Mouse (Mus musculus): ENCODE results near the gene Olfr586. TPM values are rescaled to one million over a fixed set of nuclear protein-coding genes. Genes with fewer than 3 reads are reported as not detected.

The Olfr586 gene
- not detected in 2 replicates for polyA plus RNA-seq (2015; fragmentation: Nextera tagmentation; extraction: Ambion mirVana)

GRCm38 (mm10) chr7:103125538-103125937 lies at the start of gene Olfr586:
Gene Olfr586 (minus strand): TSS chr7:103125638.

GRCm38 (mm10) chr7:103156256-103156655 lies 30.8 kb upstream of the Olfr586 start, which contains the start of gene Olfr589:
Gene Olfr589 (minus strand): TSS chr7:103156356.

GRCm38 (mm10) chr7:103140579-103140978 lies 15.1 kb upstream of the Olfr586 start, which contains the start of gene Olfr588-ps1:
Gene Olfr588-ps1 (plus strand): TSS chr7:103140879.

GRCm38 (mm10) chr7:103097420-103097819 lies 28.0 kb downstream of the Olfr586 start, which contains the start of gene Olfr585:
Gene Olfr585 (plus strand): TSS chr7:103097720.

GRCm38 (mm10) chr7:103081585-103081984 lies 43.9 kb downstream of the Olfr586 start, which contains the start of gene Olfr584:
Gene Olfr584 (plus strand): TSS chr7:103081885.

Other genes with a start within 250 kb of the Olfr586 start
- gene Olfr568, start 248.5 kb downstream of the Olfr586 start, polyA plus RNA-seq (2015; fragmentation: Nextera tagmentation; extraction: Ambion mirVana) = not detected in 2 replicates
- not detected in 2 replicates for gene Olfr569, start 234.8 kb downstream of the Olfr586 start, polyA plus RNA-seq (2015; fragmentation: Nextera tagmentation; extraction: Ambion mirVana)
- gene Olfr570, start 231.1 kb downstream of the Olfr586 start, polyA plus RNA-seq (2015; fragmentation: Nextera tagmentation; extraction: Ambion mirVana) = not detected in 2 replicates
- not detected in 2 replicates for gene Olfr571, start 208.1 kb downstream of the Olfr586 start, polyA plus RNA-seq (2015; fragmentation: Nextera tagmentation; extraction: Ambion mirVana)
- gene Olfr572, start 201.2 kb downstream of the Olfr586 start, polyA plus RNA-seq (2015; fragmentation: Nextera tagmentation; extraction: Ambion mirVana) = not detected in 2 replicates
- not detected in 2 replicates for gene Olfr573-ps1, start 183.1 kb downstream of the Olfr586 start, polyA plus RNA-seq (2015; fragmentation: Nextera tagmentation; extraction: Ambion mirVana)
- not detected in 2 replicates for gene Olfr574, start 177.2 kb downstream of the Olfr586 start, polyA plus RNA-seq (2015; fragmentation: Nextera tagmentation; extraction: Ambion mirVana)
- gene Olfr575, start 166.9 kb downstream of the Olfr586 start, polyA plus RNA-seq (2015; fragmentation: Nextera tagmentation; extraction: Ambion mirVana) = not detected in 2 replicates
- gene Olfr576, start 163.0 kb downstream of the Olfr586 start, polyA plus RNA-seq (2015; fragmentation: Nextera tagmentation; extraction: Ambion mirVana) = not detected in 2 replicates
- not detected in 2 replicates for gene Olfr577, start 149.7 kb downstream of the Olfr586 start, polyA plus RNA-seq (2015; fragmentation: Nextera tagmentation; extraction: Ambion mirVana)
- not detected in 2 replicates for gene Olfr578, start 136.3 kb downstream of the Olfr586 start, polyA plus RNA-seq (2015; fragmentation: Nextera tagmentation; extraction: Ambion mirVana)
- not detected in 2 replicates for gene Olfr582, start 87.6 kb downstream of the Olfr586 start, polyA plus RNA-seq (2015; fragmentation: Nextera tagmentation; extraction: Ambion mirVana)
- not detected in 2 replicates for gene Olfr583, start 74.3 kb downstream of the Olfr586 start, polyA plus RNA-seq (2015; fragmentation: Nextera tagmentation; extraction: Ambion mirVana)
- gene Olfr584, start 43.8 kb downstream of the Olfr586 start, polyA plus RNA-seq (2015; fragmentation: Nextera tagmentation; extraction: Ambion mirVana) = not detected in 2 replicates
- not detected in 2 replicates for gene Olfr585, start 27.9 kb downstream of the Olfr586 start, polyA plus RNA-seq (2015; fragmentation: Nextera tagmentation; extraction: Ambion mirVana)
- not detected in 2 replicates for gene Olfr588-ps1, start 15.2 kb upstream of the Olfr586 start, polyA plus RNA-seq (2015; fragmentation: Nextera tagmentation; extraction: Ambion mirVana)
- not detected in 2 replicates for gene Olfr589, start 30.7 kb upstream of the Olfr586 start, polyA plus RNA-seq (2015; fragmentation: Nextera tagmentation; extraction: Ambion mirVana)
- gene Olfr591, start 52.7 kb upstream of the Olfr586 start, polyA plus RNA-seq (2015; fragmentation: Nextera tagmentation; extraction: Ambion mirVana) = not detected in 2 replicates
- gene Olfr592, start 59.2 kb upstream of the Olfr586 start, polyA plus RNA-seq (2015; fragmentation: Nextera tagmentation; extraction: Ambion mirVana) = not detected in 2 replicates
- not detected in 2 replicates for gene Olfr593, start 86.2 kb upstream of the Olfr586 start, polyA plus RNA-seq (2015; fragmentation: Nextera tagmentation; extraction: Ambion mirVana)
- gene Olfr594, start 91.4 kb upstream of the Olfr586 start, polyA plus RNA-seq (2015; fragmentation: Nextera tagmentation; extraction: Ambion mirVana) = not detected in 2 replicates
- not detected in 2 replicates for gene Usp17ld, start 126.9 kb upstream of the Olfr586 start, polyA plus RNA-seq (2015; fragmentation: Nextera tagmentation; extraction: Ambion mirVana)
- not detected in 2 replicates for gene Olfr596, start 180.0 kb upstream of the Olfr586 start, polyA plus RNA-seq (2015; fragmentation: Nextera tagmentation; extraction: Ambion mirVana)
- not detected in 2 replicates for gene Olfr597, start 190.7 kb upstream of the Olfr586 start, polyA plus RNA-seq (2015; fragmentation: Nextera tagmentation; extraction: Ambion mirVana)
- gene Olfr598, start 197.9 kb upstream of the Olfr586 start, polyA plus RNA-seq (2015; fragmentation: Nextera tagmentation; extraction: Ambion mirVana) = not detected in 2 replicates
- not detected in 2 replicates for gene Olfr599, start 210.3 kb upstream of the Olfr586 start, polyA plus RNA-seq (2015; fragmentation: Nextera tagmentation; extraction: Ambion mirVana)
- not detected in 2 replicates for gene Olfr600, start 224.0 kb upstream of the Olfr586 start, polyA plus RNA-seq (2015; fragmentation: Nextera tagmentation; extraction: Ambion mirVana)
- not detected in 2 replicates for gene Olfr601, start 237.0 kb upstream of the Olfr586 start, polyA plus RNA-seq (2015; fragmentation: Nextera tagmentation; extraction: Ambion mirVana)